In genomic region chr13:3696977-3697735, GRCm38 (mm10) we compare ENCODE assay signal across 23 mouse cellular contexts.
DNase-seq lines count a peak whose midpoint lies in the region; ATAC-seq lines count a peak whose summit lies in the region.
"Had no signal": no experiment of that assay in that cellular context is flagged by ENCODE, and none has a peak within 500 bp of the region (broad histone marks: within the 10 kb centered on the region; RNA-seq: fewer than 3 reads in every experiment).

No protein-coding gene starts in this region.

- H3K4me3 ChIP-seq in embryonic facial prominence, embryonic 10.5 days = no peak overlapping the region
- H3K4me3 ChIP-seq in limb, embryonic 10.5 days = no peak overlapping the region
- H3K4me3 ChIP-seq: hindbrain, embryonic 10.5 days; limb, embryonic 12.5 days; midbrain, embryonic 13.5 days; neural tube, embryonic 12.5 days had no signal

- H3K27ac ChIP-seq in embryonic facial prominence, embryonic 10.5 days (replicated peaks) = peak overlapping the region; percentile 54; the same call in 1 of the 2 replicates
- H3K27ac ChIP-seq in limb, embryonic 10.5 days = peak overlapping the region; percentile 53; the same call in 1 of the 2 replicates
- H3K27ac ChIP-seq: limb, embryonic 12.5 days; midbrain, embryonic 13.5 days; neural tube, embryonic 12.5 days had no signal

- ATAC-seq in frontal cortex, adult (ENCODE audit: low TSS enrichment) = peak; percentile 98
- ATAC-seq: forebrain, embryonic 14.5 days; hindbrain, embryonic 16.5 days; intestine, postnatal 0 days; midbrain, embryonic 13.5 days had no signal

- DNase-seq in frontal cortex, postnatal 25 days (ENCODE audit: low spot score in 2 of 2) = no peak
- DNase-seq in layer of hippocampus, adult 9-11 months = peak; percentile 13
- no peak for DNase-seq in layer of hippocampus, adult 9-10 months (ENCODE audit: low spot score)
- no peak for DNase-seq in embryonic facial prominence, embryonic 10.5 days (ENCODE audit: low spot score)
- DNase-seq in limb, embryonic 10.5 days (ENCODE audit: low spot score) = no peak
- DNase-seq in kidney, postnatal 10 days = no peak
- DNase-seq in gastrocnemius, adult 8-10 months (ENCODE audit: low spot score in 2 of 2) = no peak
- DNase-seq: adrenal gland, postnatal 25 days; cerebellum, adult 9-10 months; lung, adult 18-20 months; lung, postnatal 14 days; retina, postnatal 1 day; right cerebral cortex, postnatal 4 days; thymus, adult 2 months; thymus, postnatal 4 days had no signal

- H3K27me3 ChIP-seq in embryonic facial prominence, embryonic 10.5 days (replicated peaks; ENCODE audit: low read depth, poor library complexity, severe bottlenecking) = no peaks in the 10 kb centered on the region
- no peaks in the 10 kb centered on the region for H3K27me3 ChIP-seq in limb, embryonic 10.5 days (ENCODE audit: low read depth, poor library complexity, severe bottlenecking)
- H3K27me3 ChIP-seq: limb, embryonic 12.5 days; midbrain, embryonic 13.5 days; neural tube, embryonic 12.5 days had no signal

- WGBS in embryonic facial prominence, embryonic 10.5 days = 78% methylated on average over 8 of the region's 8 CpGs
- WGBS in limb, embryonic 10.5 days = 87% methylated on average over 8 of the region's 8 CpGs

- H3K4me1 ChIP-seq in embryonic facial prominence, embryonic 10.5 days = peaks cover 53% of the 10 kb centered on the region
- peaks cover 20% of the 10 kb centered on the region for H3K4me1 ChIP-seq in limb, embryonic 10.5 days

- H3K36me3 ChIP-seq in embryonic facial prominence, embryonic 10.5 days (replicated peaks) = no peaks in the 10 kb centered on the region
- no peaks in the 10 kb centered on the region for H3K36me3 ChIP-seq in limb, embryonic 10.5 days
- H3K36me3 ChIP-seq: hindbrain, embryonic 10.5 days; limb, embryonic 12.5 days; midbrain, embryonic 13.5 days; neural tube, embryonic 12.5 days had no signal

- H3K9me3 ChIP-seq in embryonic facial prominence, embryonic 10.5 days = no peaks in the 10 kb centered on the region
- H3K9me3 ChIP-seq in limb, embryonic 10.5 days (replicated peaks) = no peaks in the 10 kb centered on the region
- H3K9me3 ChIP-seq: hindbrain, embryonic 10.5 days; limb, embryonic 12.5 days; midbrain, embryonic 13.5 days; neural tube, embryonic 12.5 days had no signal
